Mouse (Mus musculus): ENCODE measurements around the gene Bcl11a.

Bcl11a gene

DNA sequence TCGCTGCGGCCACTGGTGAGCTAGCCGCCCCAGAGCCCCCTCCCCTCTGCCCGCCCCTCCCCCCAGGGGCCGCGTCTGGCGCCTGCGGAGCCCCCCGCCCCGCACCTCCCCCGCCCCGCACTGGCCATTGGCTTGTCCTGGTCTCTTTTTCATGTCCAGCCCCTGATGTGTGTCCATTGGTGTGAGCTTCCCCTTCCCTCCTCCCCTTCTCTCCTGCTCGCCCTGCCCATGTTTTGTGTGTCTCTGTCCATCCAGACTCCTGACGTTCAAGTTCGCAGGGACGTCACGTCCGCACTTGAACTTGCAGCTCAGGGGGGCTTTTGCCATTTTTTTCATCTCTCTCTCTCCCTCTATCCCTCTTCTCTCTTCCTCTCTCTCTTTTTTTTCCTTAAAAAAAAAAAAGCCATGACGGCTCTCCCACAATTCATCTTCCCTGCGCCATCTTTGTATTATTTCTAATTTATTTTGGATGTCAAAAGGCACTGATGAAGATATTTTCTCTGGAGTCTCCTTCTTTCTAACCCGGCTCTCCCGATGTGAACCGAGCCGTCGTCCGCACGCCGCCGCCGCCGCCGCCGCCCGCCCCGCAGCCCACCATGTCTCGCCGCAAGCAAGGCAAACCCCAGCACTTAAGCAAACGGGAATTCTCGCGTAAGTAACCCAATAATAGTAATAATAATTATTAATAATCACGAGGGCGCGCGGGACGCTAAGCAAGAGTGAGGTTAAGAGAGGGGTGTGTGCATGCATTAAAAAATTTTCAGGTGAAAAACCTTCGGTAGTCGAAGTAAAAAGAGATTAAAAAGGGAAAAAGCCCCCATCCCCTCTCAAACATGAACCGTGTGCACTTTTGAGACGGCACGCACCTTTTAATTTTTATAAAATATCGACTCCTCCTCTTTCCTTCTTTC lies at the start of gene Bcl11a:
TSS of gene Bcl11a (plus strand) at position 262 of the 911 bp plus-strand sequence.
- DNase-seq: no peak

DNA sequence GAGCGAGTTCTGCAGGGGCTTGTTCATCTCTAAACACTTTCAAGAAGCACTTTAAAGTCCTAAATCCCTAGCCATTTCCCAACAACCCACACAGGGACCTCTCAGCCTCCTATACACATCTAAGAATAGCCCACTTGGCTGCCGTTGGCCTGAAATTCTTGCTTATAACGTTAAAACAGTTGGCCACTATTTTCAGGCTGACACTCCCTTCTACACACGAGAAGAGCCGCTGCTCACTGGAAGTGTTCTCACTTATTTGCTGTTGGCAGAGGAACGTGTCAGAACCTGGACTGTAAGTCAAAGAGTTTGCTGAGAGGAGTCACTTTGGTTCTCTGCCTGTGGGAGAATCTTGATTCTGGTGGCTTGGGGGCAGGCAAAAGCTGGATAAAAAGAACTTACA lies 33.8 kb upstream of the Bcl11a start:
- DNase-seq: no peak

DNA sequence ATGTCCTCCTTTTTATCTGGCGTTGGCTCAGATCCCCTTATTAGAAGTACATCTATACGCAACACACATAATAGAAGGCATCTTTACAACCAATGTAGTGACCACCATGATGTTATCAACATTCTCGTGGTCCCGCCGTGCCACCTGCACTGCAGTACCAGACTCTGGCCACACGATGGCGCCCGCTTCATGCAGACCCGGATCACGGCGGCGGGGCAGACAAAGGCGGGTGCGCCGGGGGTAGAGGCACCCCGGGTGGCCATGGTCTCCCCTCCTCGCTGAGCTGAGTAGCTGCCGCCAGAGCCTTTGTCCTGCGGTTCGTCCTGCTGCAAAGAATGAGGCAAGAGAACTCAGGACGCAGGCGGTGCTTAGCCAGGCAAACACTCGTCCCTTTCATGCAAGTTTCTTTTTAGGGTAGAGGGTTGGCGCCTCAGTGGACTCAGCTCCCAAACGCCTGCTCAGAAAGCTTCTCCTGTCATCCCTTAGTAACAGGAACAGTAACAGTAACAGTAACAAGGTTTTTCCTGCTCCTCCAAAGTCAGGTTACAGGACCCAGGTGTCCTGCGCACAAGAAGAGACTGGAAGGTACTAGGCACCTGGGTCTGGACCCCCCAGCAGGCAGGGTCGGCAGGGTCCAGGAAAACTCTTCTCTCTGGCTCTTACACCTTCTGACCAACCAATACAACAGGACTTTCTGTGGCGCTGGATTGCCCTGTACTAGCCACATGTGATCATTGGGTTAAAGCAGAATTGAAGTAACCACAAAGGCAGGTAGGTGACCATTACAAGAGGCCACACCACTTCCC lies 28.4 kb upstream of the Bcl11a start:
- DNase-seq: peak; percentile 91

DNA sequence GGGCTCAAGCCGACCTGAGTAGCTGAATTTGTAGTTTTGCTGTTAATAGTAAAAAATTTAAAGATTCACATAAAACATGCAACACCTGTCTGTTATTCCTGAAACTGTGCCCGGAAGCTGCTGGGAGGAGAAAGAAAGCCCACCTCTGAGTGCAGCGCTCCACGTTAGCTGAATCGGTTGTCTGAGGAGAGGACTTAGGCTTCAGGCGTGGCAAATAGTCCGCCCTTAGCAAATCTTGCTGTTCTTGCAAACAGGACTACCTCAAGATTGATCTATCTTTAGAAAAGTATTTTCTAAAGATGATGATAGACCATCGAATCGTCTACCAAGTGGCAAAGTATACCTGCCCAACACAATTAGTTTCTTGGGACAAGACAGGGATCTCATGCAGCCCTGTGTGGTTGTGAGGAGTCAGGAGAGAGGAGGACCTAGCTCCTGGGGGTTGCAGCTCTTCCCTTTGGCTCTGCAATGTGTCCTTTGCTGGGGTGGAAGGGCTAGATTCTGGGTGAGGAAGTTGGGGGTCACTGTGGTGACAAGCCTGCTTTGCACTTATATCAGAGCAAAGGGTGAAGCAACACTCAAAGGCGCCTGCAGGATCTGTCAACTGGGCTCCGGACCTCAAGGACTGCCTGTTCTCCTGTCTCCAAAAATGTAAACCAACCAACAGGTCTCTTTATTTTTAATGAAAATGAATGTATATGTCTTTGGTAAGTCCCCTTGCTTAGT lies 27.7 kb upstream of the Bcl11a start:
- DNase-seq: no peak

DNA sequence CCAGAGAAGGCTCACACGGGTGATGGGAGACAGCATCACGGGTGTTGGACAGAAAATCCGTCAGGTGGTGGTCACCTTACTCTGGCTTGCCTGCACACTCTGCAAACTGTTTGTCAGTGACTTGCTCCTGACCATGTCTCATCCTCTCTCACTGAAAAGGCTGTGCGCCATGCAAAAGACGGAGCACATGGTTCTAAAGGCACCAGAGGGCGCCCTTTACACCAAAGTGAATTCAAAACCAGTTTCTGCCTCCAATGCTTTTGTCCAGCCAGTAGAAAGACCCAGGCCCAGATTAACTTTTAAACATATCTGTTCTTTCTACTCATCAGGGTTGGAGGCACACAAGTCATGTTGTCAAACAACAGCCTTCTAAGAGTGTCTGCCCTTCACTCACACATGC lies 25.0 kb upstream of the Bcl11a start:
- DNase-seq: peak; percentile 16

DNA sequence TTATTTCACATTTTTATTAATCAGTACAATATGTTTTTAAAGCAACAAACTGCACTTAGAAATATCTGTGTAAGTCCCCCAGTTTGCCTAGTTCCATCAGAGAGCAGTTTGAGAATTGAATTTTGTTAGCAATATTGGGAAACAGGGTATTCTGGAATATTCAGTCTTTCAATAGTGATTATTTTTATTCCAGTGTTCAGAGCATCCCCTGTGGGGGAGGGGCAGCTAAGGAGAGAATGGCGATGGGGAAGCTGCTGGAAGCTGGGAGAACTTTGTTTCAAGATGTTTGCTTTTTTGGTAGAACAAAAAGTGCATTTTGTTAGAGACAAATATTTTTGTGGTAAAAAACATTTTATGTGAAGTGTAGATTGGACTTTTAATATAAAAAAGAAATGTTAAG lies 18.7 kb upstream of the Bcl11a start:
- no peak for DNase-seq

DNA sequence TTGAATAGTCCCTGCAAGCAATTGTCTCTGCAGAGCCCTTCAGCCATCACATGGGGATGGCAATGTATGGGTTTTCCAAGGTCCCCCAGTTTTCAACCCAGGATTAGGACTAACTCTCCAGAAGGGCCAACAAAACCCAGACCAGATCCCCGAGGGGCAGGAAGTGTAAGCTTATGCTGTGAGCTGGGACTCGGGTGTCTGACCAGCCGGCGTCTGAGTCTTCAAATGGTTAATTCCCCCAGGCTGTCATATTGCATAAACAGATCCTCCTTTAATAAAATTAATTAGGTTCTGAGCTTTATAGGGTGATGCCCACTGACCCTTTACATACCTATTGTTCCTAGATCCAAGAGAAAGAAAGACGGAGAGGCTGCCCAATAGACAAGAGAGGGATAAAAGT lies 17.4 kb upstream of the Bcl11a start:
- no peak for DNase-seq

DNA sequence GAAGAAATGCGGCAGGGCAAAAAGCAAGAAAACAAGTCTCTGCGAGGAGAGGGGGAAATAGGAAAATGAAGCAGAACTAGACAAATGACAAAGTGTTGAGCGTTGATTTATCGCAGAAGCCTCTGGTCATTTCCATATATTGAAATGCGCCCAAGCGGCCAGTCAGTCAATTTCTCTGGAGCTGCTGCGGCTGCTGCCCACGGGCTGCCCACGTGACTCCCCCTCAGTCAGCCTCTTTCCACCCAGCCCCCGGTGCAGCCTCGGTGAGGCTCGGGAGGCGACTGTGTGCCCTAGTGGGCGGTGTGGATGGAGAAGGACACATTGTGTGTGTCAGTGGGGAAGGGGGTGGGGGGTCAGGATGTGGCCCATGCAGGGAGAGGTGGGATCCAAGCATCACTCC lies 16.0 kb upstream of the Bcl11a start:
- no peak for DNase-seq

DNA sequence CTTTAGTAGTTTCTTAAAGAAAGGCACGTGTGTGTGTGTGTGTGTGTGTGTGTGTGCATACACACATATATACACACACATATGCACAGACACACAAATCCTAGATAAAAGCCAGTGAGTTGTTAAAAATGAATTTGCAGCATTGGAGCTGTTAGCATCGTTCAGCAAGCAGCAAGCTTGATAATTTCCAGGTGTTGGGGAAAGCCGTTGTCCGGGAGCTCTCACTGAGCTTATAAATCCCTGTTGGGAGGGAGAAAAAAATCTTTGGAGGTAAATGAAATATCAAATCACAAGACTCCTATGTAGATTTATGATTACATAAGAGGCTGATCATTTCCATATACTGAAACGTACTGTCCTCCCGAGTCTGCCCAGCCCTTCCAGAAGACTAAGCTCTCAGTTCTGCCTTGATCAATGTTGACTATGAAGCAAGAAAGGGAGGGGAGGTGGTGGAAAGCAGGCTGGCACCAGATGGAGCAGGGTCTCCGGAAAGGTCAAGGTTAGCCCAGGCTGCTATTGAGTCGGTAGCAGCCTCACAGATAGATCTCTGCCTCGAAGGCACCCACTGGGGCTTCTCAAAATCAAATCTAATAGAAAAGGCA lies 15.3 kb upstream of the Bcl11a start:
- no peak for DNase-seq

DNA sequence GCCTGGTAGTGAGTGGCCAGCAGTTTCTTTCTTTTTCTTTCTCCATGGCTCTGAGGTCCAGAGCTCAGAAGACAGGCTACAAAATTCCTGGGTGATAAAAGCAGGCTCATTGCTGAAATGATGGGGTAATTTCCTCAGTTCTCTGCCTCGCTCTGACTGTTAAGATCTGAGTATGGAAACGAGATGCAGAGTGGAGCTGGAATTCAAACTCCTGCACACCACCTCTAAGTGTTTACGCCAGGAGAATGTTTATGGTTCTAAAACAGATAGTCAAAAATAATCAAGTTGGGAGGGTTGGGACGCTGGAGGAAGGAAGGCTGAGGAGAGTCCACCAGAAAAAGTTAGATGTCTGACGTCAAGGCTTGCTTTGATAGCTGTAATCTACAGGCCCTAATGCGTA lies 13.6 kb upstream of the Bcl11a start:
- DNase-seq: no peak

DNA sequence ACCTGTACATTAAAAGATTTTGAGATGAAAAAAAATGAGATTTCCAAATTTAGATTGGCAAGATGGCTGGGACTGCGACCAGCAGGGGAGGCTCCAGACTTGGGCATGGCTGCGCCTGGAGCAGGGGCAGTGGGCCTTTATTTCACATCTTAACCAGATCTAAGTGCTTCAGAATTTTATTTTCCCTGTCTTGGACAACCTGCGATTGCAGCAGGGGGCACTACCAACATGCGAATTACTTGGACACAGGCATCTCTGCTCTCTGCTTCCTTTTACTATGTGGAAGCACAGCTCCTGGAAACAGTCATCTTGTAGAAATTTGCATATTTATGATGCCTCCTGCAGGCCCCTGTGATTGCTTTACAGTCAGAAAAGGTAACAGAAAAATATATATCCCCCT lies 12.5 kb upstream of the Bcl11a start:
- peak; percentile 22 for DNase-seq

DNA sequence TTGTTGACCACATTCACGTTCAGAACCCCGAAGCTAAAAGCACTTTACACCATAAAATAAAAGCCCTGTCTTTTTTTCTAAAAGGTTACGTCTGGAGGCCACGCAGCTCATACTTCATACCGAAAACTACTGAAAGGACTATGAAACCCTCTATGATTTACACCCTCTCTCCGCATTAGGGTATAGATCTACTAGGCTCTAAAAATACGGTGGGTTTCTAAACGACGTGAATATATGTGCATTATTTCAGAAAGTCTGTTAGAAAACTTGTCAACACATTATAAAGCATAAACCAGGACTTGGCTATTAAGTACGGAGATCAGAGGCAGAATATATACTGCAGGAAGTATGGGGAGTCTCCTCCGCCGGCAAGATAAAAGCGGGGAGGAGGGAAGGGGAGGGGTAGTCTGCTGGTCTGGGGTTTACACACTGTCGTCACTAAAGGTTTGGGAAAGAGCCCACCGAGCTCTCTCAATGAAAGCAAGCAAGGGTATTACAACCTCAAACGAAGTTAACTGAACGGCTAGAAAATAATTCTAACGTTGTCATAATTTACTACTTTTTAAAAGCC lies 3.8 kb upstream of the Bcl11a start:
- DNase-seq: peak; percentile 46

DNA sequence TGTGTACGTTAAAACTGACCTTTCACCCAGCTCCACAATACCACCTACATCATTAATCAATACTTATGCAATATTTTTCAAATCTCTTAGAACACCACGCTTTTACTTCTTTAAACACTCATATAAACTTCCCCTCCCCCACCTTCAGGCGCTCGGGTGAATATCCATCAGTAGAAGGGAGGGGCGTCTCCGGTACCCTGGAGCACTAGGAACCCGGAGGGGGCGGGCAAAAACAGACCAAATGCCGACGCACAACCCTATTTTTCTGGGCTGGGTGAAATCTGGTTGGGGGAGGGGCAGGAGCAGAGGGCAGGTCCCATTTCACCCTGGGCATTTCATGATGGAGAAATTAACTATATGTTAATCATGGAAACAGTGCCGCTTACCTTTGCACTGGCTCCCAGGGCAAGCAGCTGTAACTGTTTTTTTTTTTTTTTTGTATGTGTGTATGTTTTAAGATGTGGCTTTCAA lies 3.2 kb upstream of the Bcl11a start, which contains the start of gene A830031A19Rik:
TSS of gene A830031A19Rik (minus strand) at position 421 of the 471 bp plus-strand sequence.
- peak; percentile 25 for DNase-seq

DNA sequence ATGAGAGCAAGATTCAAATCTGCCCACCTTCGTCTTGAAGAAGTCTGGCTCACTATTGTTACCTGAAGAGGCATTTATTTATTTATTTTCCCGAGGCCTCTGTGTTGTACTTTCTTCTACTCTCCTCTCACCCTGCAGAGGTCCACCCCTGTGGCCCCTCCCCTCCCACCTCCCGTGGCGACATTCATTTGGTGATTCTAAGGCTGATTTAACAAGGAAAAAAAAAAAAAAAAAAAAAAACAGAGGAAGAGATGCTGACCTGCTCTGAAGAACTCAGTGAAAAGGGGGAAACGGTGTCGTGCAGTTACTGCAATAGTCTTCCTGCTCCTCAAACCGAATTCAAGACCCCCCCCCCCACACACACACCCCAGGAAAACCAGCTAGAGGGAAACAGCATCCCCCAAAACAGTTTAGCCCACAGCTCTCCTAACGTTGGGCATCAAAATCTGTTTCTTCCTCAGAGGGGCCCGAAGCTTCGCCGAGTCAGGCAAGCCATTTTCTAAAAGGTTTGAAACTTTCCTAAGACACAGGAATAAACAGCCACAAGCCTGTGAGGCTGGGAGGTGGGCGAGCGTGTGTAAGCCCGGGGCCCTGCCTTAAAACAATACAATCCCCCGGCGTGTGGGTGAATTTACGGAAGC lies 2.2 kb upstream of the Bcl11a start:
- DNase-seq: no peak

DNA sequence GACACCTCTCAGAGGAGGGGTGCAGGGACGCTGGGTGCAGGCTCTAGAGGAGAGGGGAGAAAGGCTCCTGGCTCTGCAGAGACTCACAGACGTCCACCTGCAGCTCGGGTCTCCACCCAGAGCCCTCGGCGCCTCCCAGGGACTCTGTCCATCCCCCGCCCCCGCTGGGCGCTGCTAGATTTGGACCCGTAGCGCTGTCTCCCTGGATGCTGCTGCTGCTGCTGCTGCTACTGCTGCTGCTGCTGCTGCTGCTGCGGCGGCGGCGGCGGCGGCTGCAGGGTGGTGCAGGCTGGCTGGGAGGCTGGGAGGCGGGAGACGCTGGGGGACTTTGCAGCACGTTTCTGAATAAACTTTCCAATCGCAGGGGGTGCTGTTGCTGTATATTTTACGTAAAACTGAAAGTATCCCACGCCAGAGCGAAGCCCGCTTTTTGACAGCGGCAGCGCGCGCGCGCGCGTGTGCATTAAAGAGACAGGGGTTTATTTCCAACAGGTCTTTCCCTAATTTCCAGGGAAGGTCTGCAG lies 1.7 kb upstream of the Bcl11a start:
- peak; percentile 82 for DNase-seq

DNA sequence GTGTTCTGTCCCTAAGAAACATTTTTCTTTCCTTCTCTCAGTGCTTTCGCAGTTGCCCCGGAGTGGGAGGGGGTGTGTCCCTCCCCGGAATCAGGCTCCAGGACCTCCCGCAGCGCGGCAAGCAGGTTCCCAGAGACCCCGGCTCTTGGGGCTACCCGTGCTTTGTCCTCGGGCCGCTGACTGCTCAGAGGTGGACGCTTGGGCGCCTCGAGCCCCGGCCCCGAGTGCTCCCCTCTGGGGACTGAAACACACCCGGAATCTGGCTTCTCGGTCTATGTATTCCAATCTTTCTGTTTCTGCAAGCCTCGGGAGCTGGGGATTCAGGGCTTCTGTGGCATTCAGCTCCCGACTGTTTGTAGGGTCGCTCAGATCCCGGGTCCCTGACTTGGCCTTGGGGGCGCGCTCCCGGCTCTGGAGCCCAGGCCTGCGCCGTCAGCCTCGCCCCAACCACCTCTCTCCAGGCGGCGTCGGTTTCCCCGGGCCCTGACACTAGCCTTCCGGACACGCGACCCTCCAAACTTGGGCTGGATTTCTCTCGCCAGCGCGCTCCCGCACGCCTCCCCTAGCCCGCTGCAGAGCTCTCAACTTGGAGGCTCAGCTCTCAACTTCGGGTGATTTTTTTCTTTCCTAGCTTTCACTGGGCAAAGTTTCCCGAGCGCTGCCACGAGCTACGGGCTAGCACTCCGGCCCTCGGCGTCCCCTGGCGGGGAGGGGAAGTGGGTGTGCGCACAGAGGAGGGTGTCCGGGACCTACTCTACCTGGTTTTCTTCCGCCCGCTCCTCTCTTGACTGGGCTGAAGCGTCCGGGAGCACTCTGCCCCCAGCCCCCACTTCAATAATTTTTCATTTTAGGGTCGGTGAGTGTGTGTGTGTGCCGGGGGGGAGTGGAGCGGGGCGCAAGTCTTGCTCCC lies 780 bp upstream of the Bcl11a start:
- peak; percentile 66 for DNase-seq

DNA sequence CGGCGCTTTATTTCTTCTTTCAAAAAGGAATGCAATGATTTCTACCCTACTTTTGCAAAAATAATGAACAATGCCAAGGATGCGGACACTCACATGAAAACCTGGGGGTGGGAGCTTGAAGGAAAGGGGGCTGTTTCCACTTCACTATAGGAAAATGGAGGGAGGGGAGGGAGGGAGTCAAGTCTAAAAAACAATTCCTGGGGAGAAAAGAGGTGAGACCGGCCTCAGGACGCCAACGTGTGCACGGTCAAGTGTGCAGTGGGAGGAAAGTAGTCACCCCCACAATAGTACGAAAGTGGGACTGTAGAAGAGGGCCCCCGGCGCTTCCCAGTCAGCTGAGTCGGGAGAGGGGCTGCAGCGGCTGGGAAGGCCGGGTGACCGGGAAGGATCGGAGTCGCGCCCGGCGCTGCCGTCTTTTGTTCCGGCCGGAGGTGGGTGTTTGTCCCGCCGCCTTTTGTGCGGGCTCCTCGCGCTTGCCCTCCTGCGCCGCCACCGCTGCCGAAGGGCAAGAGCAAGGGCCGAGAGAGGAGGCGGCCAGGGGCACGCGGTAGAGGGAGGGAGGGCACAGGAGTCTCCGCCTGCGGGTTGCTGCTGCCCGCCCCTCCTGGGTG lies 955 bp downstream of the Bcl11a start:
- peak; percentile 43 for DNase-seq

DNA sequence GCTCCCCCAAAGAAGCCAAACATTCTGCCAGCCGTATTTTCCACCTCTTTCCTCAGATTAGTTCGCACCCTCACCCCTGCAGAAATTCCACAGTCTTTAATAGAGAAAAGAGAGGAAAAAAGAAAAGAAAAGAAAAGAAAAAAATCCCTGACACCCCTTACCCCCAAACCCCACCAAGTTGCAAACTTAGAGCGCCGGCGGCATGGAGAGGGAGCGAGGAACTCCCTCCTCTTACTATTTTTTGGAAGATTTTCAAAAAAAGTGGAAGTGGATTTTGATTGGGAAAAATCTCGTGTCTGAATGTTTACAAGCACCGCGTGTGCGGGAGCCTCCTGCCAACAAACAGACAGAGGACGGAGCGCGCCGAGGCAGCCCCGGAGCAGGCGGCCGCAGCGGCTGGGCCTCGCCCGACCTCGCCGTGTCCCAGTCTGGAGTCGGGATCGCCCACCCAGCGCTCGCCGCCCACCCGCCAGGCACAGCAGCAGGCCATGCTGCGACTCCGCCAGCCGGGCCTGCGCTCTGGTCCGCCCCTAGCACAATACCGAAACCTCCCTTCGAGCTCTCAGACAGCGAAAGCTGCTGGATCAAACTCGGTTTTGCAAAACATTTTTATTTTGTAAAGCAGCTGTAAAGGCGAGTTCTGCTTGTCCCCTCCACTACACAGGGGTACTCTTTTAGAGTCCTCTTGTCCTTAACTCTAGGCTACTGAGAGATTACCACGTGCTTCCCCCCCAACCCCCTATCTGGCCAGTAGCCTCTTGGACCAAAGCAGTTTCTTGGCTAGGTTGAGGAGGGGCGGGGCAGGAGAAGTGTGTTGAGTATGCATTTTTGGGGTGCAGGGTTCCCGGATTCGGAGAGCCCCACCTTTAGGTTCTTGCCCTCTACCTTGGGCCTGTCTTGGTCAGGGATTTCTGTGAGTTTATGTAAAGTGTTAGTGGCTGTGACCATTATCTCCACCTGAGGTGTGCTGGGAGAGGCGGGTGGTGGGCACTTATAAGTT lies 1.8 kb downstream of the Bcl11a start:
- DNase-seq: peak; percentile 52

DNA sequence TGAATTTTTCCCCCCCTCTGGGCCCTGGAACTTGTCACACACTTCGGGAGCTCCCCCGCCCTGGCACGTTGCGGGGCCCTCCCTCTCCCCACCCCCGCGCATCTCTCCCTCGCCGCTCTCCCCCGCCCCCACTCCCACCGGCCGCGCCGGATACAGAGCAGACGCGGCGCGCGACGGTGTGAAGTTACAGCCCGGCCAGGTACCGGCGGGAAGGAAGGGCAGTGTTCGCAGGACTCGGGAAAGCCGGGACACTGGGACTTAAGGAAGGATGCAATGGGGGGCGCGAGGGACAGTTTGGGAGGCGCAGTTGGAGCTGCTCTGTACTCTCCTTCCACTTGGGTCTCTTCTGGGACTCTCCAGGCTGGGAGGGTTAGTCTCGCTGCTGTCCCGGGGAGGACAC lies 2.7 kb downstream of the Bcl11a start:
- DNase-seq: peak; percentile 76

Measured in thymus, postnatal 4 days (tissue).